Mouse (Mus musculus): ENCODE data around the gene Hoxd8.

DNA sequence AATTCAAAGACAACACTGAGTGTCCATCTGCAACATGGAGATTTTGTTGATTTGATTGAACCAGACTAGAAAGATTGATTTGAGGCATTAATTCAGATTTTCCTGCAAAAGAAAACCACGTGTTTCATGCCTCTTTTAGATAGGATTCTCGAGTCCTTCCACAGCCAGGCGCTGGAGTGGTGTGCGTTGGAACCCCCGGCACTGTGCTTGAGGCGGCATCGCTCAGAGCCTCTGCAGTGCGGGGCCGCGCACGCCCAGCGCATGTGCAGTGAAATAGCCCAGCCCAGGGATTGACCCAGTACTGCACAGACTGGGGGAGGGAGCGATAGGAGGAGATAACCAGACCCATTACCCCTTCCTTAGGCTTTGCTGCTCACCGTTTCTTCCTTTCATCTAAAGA lies 10.5 kb downstream of the Hoxd8 start:
- TF ChIP-seq GATA1 (IDR thresholded peaks at IDR 0.05; ENCODE audit: borderline replicate concordance, low read length) (no peak), FLI1 (IDR thresholded peaks at IDR 0.05; ENCODE audit: low read length) (no peak)
